Mouse (Mus musculus) spleen, postnatal 0 days (tissue): Measurements from ENCODE around the gene Zfp969. TPM values are rescaled to one million over a fixed set of nuclear protein-coding genes. Genes with fewer than 3 reads are reported as not detected.

Experiments used
- polyA plus RNA-seq: library from polyadenylated mRNA; unstranded; fragments of >200 nt; fragmentation: Nextera tagmentation; extraction: Ambion mirVana; gene quantifications from 2 replicates; pipeline ENCODE4 v1.2.1, GENCODE M21; 2015

The Zfp969 gene
- 15.2 and 20.6 TPM in 2 replicates for polyA plus RNA-seq

GRCm38 (mm10) chr2:175703546-175703945 lies at the start of gene Zfp969:
Gene Zfp969, minus strand, starts transcription at chr2:175703646.

DNA sequence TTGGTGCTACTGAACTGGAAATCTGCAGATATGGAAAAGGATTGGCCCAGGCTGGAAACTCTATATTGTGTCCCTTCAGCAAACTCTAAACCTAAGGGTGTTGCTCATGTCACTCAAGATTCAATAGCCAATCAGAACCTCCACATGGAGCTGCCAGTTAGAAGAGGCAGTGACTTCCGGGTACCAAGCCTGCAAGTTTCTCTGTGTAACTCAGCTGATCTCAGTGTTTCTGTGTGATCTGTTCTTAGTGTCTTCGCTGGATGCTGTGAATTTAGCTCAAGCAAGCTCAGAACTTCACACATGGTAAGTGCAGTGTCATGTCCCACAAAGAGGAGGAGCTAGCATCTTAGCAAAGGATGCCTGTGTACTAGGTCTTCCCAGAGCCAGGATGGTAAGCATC lies 37.8 kb upstream of the Zfp969 start, which contains the start of gene Gm2007:
TSS of gene Gm2007 (plus strand) at position 301 of the 400 bp plus-strand sequence.

DNA sequence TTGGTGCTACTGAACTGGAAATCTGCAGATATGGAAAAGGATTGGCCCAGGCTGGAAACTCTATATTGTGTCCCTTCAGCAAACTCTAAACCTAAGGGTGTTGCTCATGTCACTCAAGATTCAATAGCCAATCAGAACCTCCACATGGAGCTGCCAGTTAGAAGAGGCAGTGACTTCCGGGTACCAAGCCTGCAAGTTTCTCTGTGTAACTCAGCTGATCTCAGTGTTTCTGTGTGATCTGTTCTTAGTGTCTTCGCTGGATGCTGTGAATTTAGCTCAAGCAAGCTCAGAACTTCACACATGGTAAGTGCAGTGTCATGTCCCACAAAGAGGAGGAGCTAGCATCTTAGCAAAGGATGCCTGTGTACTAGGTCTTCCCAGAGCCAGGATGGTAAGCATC lies 59.8 kb downstream of the Zfp969 start, which contains the start of gene Gm11007:
TSS of gene Gm11007 (plus strand) at position 301 of the 400 bp plus-strand sequence.

Other genes starting within 250 kb of the Zfp969 start
- 4.1 and 5.3 TPM in 2 replicates for gene Zfp965, start 233.7 kb downstream of the Zfp969 start, polyA plus RNA-seq
- 1.3 TPM in 1 of 2 replicates, not detected in the other for gene Gm11007, start 59.7 kb downstream of the Zfp969 start, polyA plus RNA-seq
- gene Gm2007, start 37.9 kb upstream of the Zfp969 start, polyA plus RNA-seq, result 1.3 TPM in 1 of 2 replicates, not detected in the other
- gene Gm14288, start 97.4 kb upstream of the Zfp969 start, polyA plus RNA-seq, result 1.9 and 2.4 TPM in 2 replicates
- gene Gm6710, start 165.6 kb upstream of the Zfp969 start, polyA plus RNA-seq, result 6.1 and 8.2 TPM in 2 replicates
- gene Zfp966, start 227.5 kb upstream of the Zfp969 start, polyA plus RNA-seq, result 0.53 and 0.99 TPM in 2 replicates